Mouse (Mus musculus): ENCODE results near the gene Gpd2. TPM values are rescaled to one million over a fixed set of nuclear protein-coding genes. Genes with fewer than 3 reads are reported as not detected.

Gene Gpd2
- polyA plus RNA-seq, 1 experiment from 2014 or later, result 19.7 TPM

GRCm38 (mm10) chr2:57333481-57333880 lies 96.0 kb downstream of the Gpd2 start:
- Histone ChIP-seq H3K36me3 (ENCODE audit: control insufficient read depth, insufficient read depth, low read length) (no peaks in the 10 kb centered on the region), H3K4me1 (replicated peaks; ENCODE audit: control insufficient read depth, insufficient read depth, low read length) (no peaks in the 10 kb centered on the region), H3K9ac (ENCODE audit: low read depth, low read length) (no peak overlapping the region), H3K27ac (ENCODE audit: low read depth, low read length) (no peak overlapping the region), H3K9me3 (ENCODE audit: control insufficient read depth, low read length) (no peaks in the 10 kb centered on the region), H3K4me2 (no peak overlapping the region), H3K27me3 (replicated peaks; ENCODE audit: control insufficient read depth, insufficient read depth, low read length) (no peaks in the 10 kb centered on the region), H3K4me3 (ENCODE audit: low read depth, low read length) (no peak overlapping the region)
- no peak for DNase-seq (ENCODE audit: low spot score)
- WGBS, result 87% methylated on average over 6 of the region's 6 CpGs
- ATAC-seq (replicated peaks; ENCODE audit: low FRiP score), result no peak

GRCm38 (mm10) chr2:57335397-57335796 lies 98.0 kb downstream of the Gpd2 start:
- H3K9ac ChIP-seq (ENCODE audit: low read depth, low read length), result no peak overlapping the region
- ATAC-seq (replicated peaks; ENCODE audit: low FRiP score) (no peak), DNase-seq (ENCODE audit: low spot score) (no peak)
- H3K27ac ChIP-seq (ENCODE audit: low read depth, low read length), result no peak overlapping the region
- H3K36me3 ChIP-seq (ENCODE audit: control insufficient read depth, insufficient read depth, low read length), result no peaks in the 10 kb centered on the region
- H3K4me1 ChIP-seq (replicated peaks; ENCODE audit: control insufficient read depth, insufficient read depth, low read length), result no peaks in the 10 kb centered on the region
- H3K4me3 ChIP-seq (ENCODE audit: low read depth, low read length), result no peak overlapping the region
- no peaks in the 10 kb centered on the region for H3K9me3 ChIP-seq (ENCODE audit: control insufficient read depth, low read length)
- H3K27me3 ChIP-seq (replicated peaks; ENCODE audit: control insufficient read depth, insufficient read depth, low read length), result no peaks in the 10 kb centered on the region
- WGBS, result 84% methylated on average over 15 of the region's 15 CpGs
- H3K4me2 ChIP-seq, result no peak overlapping the region

- Histone ChIP-seq H3K9ac (ENCODE audit: low read depth, low read length) (no peak overlapping the region), H3K36me3 (ENCODE audit: control insufficient read depth, insufficient read depth, low read length) (no peaks in the 10 kb centered on the region), H3K4me2 (no peak overlapping the region), H3K27me3 (replicated peaks; ENCODE audit: control insufficient read depth, insufficient read depth, low read length) (no peaks in the 10 kb centered on the region), H3K4me3 (ENCODE audit: low read depth, low read length) (no peak overlapping the region), H3K4me1 (replicated peaks; ENCODE audit: control insufficient read depth, insufficient read depth, low read length) (no peaks in the 10 kb centered on the region), H3K27ac (ENCODE audit: low read depth, low read length) (no peak overlapping the region), H3K9me3 (ENCODE audit: control insufficient read depth, low read length) (no peaks in the 10 kb centered on the region)
- DNase-seq (ENCODE audit: low spot score) (no peak), ATAC-seq (replicated peaks; ENCODE audit: low FRiP score) (no peak)
- 92% methylated on average over 16 of the region's 16 CpGs for WGBS
Observed at GRCm38 (mm10) chr2:57338779-57339178, 101.3 kb downstream of the Gpd2 start.

- Histone ChIP-seq H3K9ac (ENCODE audit: low read depth, low read length) (no peak overlapping the region), H3K4me1 (replicated peaks; ENCODE audit: control insufficient read depth, insufficient read depth, low read length) (no peaks in the 10 kb centered on the region), H3K4me3 (ENCODE audit: low read depth, low read length) (no peak overlapping the region), H3K9me3 (ENCODE audit: control insufficient read depth, low read length) (no peaks in the 10 kb centered on the region), H3K4me2 (no peak overlapping the region), H3K27me3 (replicated peaks; ENCODE audit: control insufficient read depth, insufficient read depth, low read length) (no peaks in the 10 kb centered on the region), H3K27ac (ENCODE audit: low read depth, low read length) (no peak overlapping the region), H3K36me3 (ENCODE audit: control insufficient read depth, insufficient read depth, low read length) (no peaks in the 10 kb centered on the region)
- 55% methylated on average over 1 of the region's 1 CpGs for WGBS
- ATAC-seq (replicated peaks; ENCODE audit: low FRiP score) (no peak), DNase-seq (ENCODE audit: low spot score) (no peak)
Observed at GRCm38 (mm10) chr2:57342910-57343309, 105.5 kb downstream of the Gpd2 start.

GRCm38 (mm10) chr2:57350615-57351014 lies 113.2 kb downstream of the Gpd2 start:
- ATAC-seq (replicated peaks; ENCODE audit: low FRiP score) (peak; percentile 83), DNase-seq (ENCODE audit: low spot score) (no peak)
- 54% methylated on average over 9 of the region's 9 CpGs for WGBS
- Histone ChIP-seq H3K4me1 (replicated peaks; ENCODE audit: control insufficient read depth, insufficient read depth, low read length) (no peaks in the 10 kb centered on the region), H3K9ac (ENCODE audit: low read depth, low read length) (no peak overlapping the region), H3K27me3 (replicated peaks; ENCODE audit: control insufficient read depth, insufficient read depth, low read length) (no peaks in the 10 kb centered on the region), H3K36me3 (ENCODE audit: control insufficient read depth, insufficient read depth, low read length) (no peaks in the 10 kb centered on the region), H3K4me2 (no peak overlapping the region), H3K27ac (ENCODE audit: low read depth, low read length) (no peak overlapping the region), H3K9me3 (ENCODE audit: control insufficient read depth, low read length) (no peaks in the 10 kb centered on the region), H3K4me3 (ENCODE audit: low read depth, low read length) (no peak overlapping the region)

- ATAC-seq (replicated peaks; ENCODE audit: low FRiP score), result no peak
- H3K27me3 ChIP-seq (replicated peaks; ENCODE audit: control insufficient read depth, insufficient read depth, low read length), result no peaks in the 10 kb centered on the region
- DNase-seq (ENCODE audit: low spot score), result no peak
- no peak overlapping the region for H3K4me2 ChIP-seq
- no peaks in the 10 kb centered on the region for H3K9me3 ChIP-seq (ENCODE audit: control insufficient read depth, low read length)
- 82% methylated on average over 9 of the region's 9 CpGs for WGBS
- H3K9ac ChIP-seq (ENCODE audit: low read depth, low read length), result no peak overlapping the region
- no peaks in the 10 kb centered on the region for H3K36me3 ChIP-seq (ENCODE audit: control insufficient read depth, insufficient read depth, low read length)
- H3K27ac ChIP-seq (ENCODE audit: low read depth, low read length), result no peak overlapping the region
- H3K4me1 ChIP-seq (replicated peaks; ENCODE audit: control insufficient read depth, insufficient read depth, low read length), result no peaks in the 10 kb centered on the region
- no peak overlapping the region for H3K4me3 ChIP-seq (ENCODE audit: low read depth, low read length)
Observed at GRCm38 (mm10) chr2:57353722-57354432, 116.4 kb downstream of the Gpd2 start.

- no peak overlapping the region for H3K9ac ChIP-seq (ENCODE audit: low read depth, low read length)
- H3K27me3 ChIP-seq (replicated peaks; ENCODE audit: control insufficient read depth, insufficient read depth, low read length), result no peaks in the 10 kb centered on the region
- no peaks in the 10 kb centered on the region for H3K9me3 ChIP-seq (ENCODE audit: control insufficient read depth, low read length)
- ATAC-seq (replicated peaks; ENCODE audit: low FRiP score) (no peak), DNase-seq (ENCODE audit: low spot score) (no peak)
- no peak overlapping the region for H3K4me2 ChIP-seq
- H3K36me3 ChIP-seq (ENCODE audit: control insufficient read depth, insufficient read depth, low read length), result no peaks in the 10 kb centered on the region
- no peak overlapping the region for H3K4me3 ChIP-seq (ENCODE audit: low read depth, low read length)
- H3K4me1 ChIP-seq (replicated peaks; ENCODE audit: control insufficient read depth, insufficient read depth, low read length), result no peaks in the 10 kb centered on the region
- H3K27ac ChIP-seq (ENCODE audit: low read depth, low read length), result no peak overlapping the region
- 74% methylated on average over 3 of the region's 3 CpGs for WGBS
Observed at GRCm38 (mm10) chr2:57354848-57355247, 117.4 kb downstream of the Gpd2 start.

- Histone ChIP-seq H3K9me3 (ENCODE audit: control insufficient read depth, low read length) (no peaks in the 10 kb centered on the region), H3K27ac (ENCODE audit: low read depth, low read length) (no peak overlapping the region), H3K9ac (ENCODE audit: low read depth, low read length) (no peak overlapping the region), H3K36me3 (ENCODE audit: control insufficient read depth, insufficient read depth, low read length) (no peaks in the 10 kb centered on the region), H3K4me1 (replicated peaks; ENCODE audit: control insufficient read depth, insufficient read depth, low read length) (no peaks in the 10 kb centered on the region), H3K27me3 (replicated peaks; ENCODE audit: control insufficient read depth, insufficient read depth, low read length) (no peaks in the 10 kb centered on the region), H3K4me2 (no peak overlapping the region), H3K4me3 (ENCODE audit: low read depth, low read length) (no peak overlapping the region)
- 76% methylated on average over 12 of the region's 12 CpGs for WGBS
- DNase-seq (ENCODE audit: low spot score) (no peak), ATAC-seq (replicated peaks; ENCODE audit: low FRiP score) (no peak)
Observed at GRCm38 (mm10) chr2:57356222-57356822, 118.9 kb downstream of the Gpd2 start.

- Histone ChIP-seq H3K4me1 (replicated peaks; ENCODE audit: control insufficient read depth, insufficient read depth, low read length) (no peaks in the 10 kb centered on the region), H3K9ac (ENCODE audit: low read depth, low read length) (no peak overlapping the region), H3K27me3 (replicated peaks; ENCODE audit: control insufficient read depth, insufficient read depth, low read length) (no peaks in the 10 kb centered on the region), H3K4me2 (no peak overlapping the region), H3K36me3 (ENCODE audit: control insufficient read depth, insufficient read depth, low read length) (no peaks in the 10 kb centered on the region), H3K9me3 (ENCODE audit: control insufficient read depth, low read length) (no peaks in the 10 kb centered on the region), H3K27ac (ENCODE audit: low read depth, low read length) (no peak overlapping the region), H3K4me3 (ENCODE audit: low read depth, low read length) (no peak overlapping the region)
- 86% methylated on average over 3 of the region's 3 CpGs for WGBS
- DNase-seq (ENCODE audit: low spot score), result no peak
- no peak for ATAC-seq (replicated peaks; ENCODE audit: low FRiP score)
Observed at GRCm38 (mm10) chr2:57362503-57362902, 125.1 kb downstream of the Gpd2 start.
